Mouse (Mus musculus) neural tube, embryonic 11.5 days (tissue): ENCODE measurements around the gene Tacc2. TPM values are rescaled to one million over a fixed set of nuclear protein-coding genes. Genes with fewer than 3 reads are reported as not detected.
"Not testable (repeated sequence)": the region's sequence is repeated elsewhere in the genome, so short reads cannot be mapped to it uniquely, and the experiment has no call there.

Experiments
- ATAC-seq: fragments of 200-750 bp; cut with Nextera tagmentation; 2 replicates; pipeline ENCODE4 v1.8.0; 2017; ENCODE audit warnings: moderate number of reproducible peaks, mild to moderate bottlenecking, moderate TSS enrichment, moderate library complexity; ENCODE audit not compliant: insufficient read depth, low FRiP score, low TSS enrichment
- DNase-seq: peaks from one replicate; pipeline ENCODE4 v3.0.0-alpha.2; 2015; ENCODE audit warnings: low spot score
- H3K27ac ChIP-seq: fragments of 300-500 bp; sonication (generic); 2 replicates; pipeline ENCODE4 v1.5.1; 2014; ENCODE audit warnings: low read depth, mild to moderate bottlenecking, low read length
- H3K27me3 ChIP-seq: fragments of 300-500 bp; sonication (generic); 2 replicates; pipeline ENCODE4 v1.6.1; 2014; ENCODE audit warnings: mild to moderate bottlenecking, low read length, mixed read lengths; ENCODE audit not compliant: control insufficient read depth, insufficient read depth
- H3K36me3 ChIP-seq: fragments of 300-500 bp; sonication (generic); 2 replicates; pipeline ENCODE4 v1.6.1; 2014; ENCODE audit warnings: mild to moderate bottlenecking, low read length, moderate library complexity, mixed read lengths; ENCODE audit not compliant: control insufficient read depth, insufficient read depth
- H3K4me1 ChIP-seq: fragments of 300-500 bp; sonication (generic); 2 replicates; pipeline ENCODE4 v1.6.1; 2014; ENCODE audit warnings: low read length, mixed read lengths; ENCODE audit not compliant: control insufficient read depth, insufficient read depth
- H3K4me2 ChIP-seq: fragments of 300-500 bp; sonication (generic); 2 replicates; pipeline ENCODE4 v1.6.1; 2014; ENCODE audit warnings: low read depth, mild to moderate bottlenecking, moderate library complexity
- H3K4me3 ChIP-seq: fragments of 300-500 bp; sonication (generic); 2 replicates; pipeline ENCODE4 v1.5.1; 2014; ENCODE audit warnings: low read depth, low read length
- H3K9ac ChIP-seq: fragments of 300-500 bp; sonication (generic); 2 replicates; pipeline ENCODE4 v1.6.1; 2014; ENCODE audit warnings: mild to moderate bottlenecking, low read length
- H3K9me3 ChIP-seq: fragments of 300-500 bp; sonication (generic); 2 replicates; pipeline ENCODE4 v1.6.1; 2016; ENCODE audit warnings: low read length; ENCODE audit not compliant: control insufficient read depth
- WGBS: fragments of 180-500 bp; shearing (Covaris S2); extraction: QIAGEN DNeasy Blood & Tissue Kit; methylation state at CpG from one replicate; pipeline ENCODE4 v1.1.7; 2014; 5-methylcytosine and 5-hydroxymethylcytosine counted together
- polyA plus RNA-seq: library from polyadenylated mRNA; unstranded; fragments of >200 nt; fragmentation: Nextera tagmentation; extraction: Ambion mirVana; gene quantifications from 2 replicates; pipeline ENCODE4 v1.2.1, GENCODE M21; 2014

The Tacc2 gene
- polyA plus RNA-seq, 1 experiment from 2014 or later = 62.6 TPM

- no peak overlapping the region for H3K27ac ChIP-seq
- ATAC-seq (no peak), DNase-seq (no peak)
- H3K9ac ChIP-seq = no peak overlapping the region
- no peak overlapping the region for H3K4me2 ChIP-seq
- 96% methylated on average over 2 of the region's 2 CpGs for WGBS
- no peaks in the 10 kb centered on the region for H3K9me3 ChIP-seq
- H3K4me3 ChIP-seq = no peak overlapping the region
- no peaks in the 10 kb centered on the region for H3K27me3 ChIP-seq
- no peaks in the 10 kb centered on the region for H3K4me1 ChIP-seq
- no peaks in the 10 kb centered on the region for H3K36me3 ChIP-seq
Observed at GRCm38 (mm10) chr7:130578066-130578465, 828 bp downstream of the Tacc2 start.

DNA sequence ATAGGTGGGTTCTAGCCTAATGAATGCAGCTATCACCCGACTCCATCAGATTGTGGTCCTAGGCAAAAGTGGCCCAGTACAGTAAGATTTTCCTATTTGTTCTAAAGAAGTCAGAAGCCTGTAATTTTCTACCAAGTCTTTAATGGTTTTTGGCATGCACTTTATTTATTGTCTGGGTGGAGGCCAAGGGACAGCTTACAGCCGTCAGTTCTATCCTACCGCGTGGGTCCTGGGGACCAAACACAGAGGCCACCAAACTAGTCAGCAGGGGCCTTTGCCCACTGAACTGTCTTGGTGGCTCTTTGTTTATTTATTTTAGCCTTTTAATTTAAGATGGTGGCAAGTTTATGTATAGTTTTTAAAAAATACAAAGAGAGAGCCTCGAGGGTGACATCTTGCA, 1.4 kb downstream of the Tacc2 start:
- Histone ChIP-seq H3K4me3 (no peak overlapping the region), H3K9ac (no peak overlapping the region), H3K27ac (no peak overlapping the region), H3K9me3 (no peaks in the 10 kb centered on the region), H3K4me1 (no peaks in the 10 kb centered on the region), H3K36me3 (no peaks in the 10 kb centered on the region), H3K27me3 (no peaks in the 10 kb centered on the region), H3K4me2 (no peak overlapping the region)
- DNase-seq (no peak), ATAC-seq (no peak)
- 81% methylated on average over 5 of the region's 5 CpGs for WGBS

DNA sequence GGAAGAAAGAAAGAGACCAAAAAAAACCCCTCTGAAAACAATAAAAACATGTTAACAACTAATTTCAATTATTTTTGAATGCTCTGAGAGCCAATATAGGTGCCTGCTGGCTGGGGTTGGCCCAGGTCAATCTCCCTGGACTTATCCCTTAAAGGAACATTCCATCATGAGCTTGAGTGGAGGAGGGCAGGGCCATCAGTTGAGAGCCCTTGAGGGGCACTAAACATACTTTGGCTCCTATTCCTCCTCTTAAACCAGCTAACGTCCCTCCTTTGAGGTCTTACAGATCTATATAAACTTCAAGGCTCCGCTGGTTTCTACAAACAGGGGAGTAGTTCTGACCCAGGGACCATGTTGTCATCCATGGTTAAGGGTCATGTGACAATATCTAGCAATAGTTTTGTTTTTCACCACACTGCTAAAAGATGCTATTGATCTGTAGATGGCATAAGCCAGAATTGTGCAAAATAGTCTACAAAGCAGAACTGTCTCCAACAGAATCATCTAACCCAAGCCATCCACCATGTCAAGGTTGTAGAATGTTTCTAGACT, 9.4 kb downstream of the Tacc2 start:
- DNase-seq (no peak), ATAC-seq (no peak)
- Histone ChIP-seq H3K36me3 (no peaks in the 10 kb centered on the region), H3K9ac (no peak overlapping the region), H3K9me3 (no peaks in the 10 kb centered on the region), H3K4me3 (no peak overlapping the region), H3K4me2 (no peak overlapping the region), H3K4me1 (no peaks in the 10 kb centered on the region), H3K27ac (no peak overlapping the region), H3K27me3 (no peaks in the 10 kb centered on the region)
- WGBS = 82% methylated on average over 2 of the region's 2 CpGs

- H3K27ac ChIP-seq = no peak overlapping the region
- no peak overlapping the region for H3K4me3 ChIP-seq
- H3K27me3 ChIP-seq = no peaks in the 10 kb centered on the region
- WGBS = 65% methylated on average over 13 of the region's 13 CpGs
- no peaks in the 10 kb centered on the region for H3K36me3 ChIP-seq
- no peaks in the 10 kb centered on the region for H3K9me3 ChIP-seq
- no peaks in the 10 kb centered on the region for H3K4me1 ChIP-seq
- no peak for DNase-seq
- H3K9ac ChIP-seq = no peak overlapping the region
- no peak overlapping the region for H3K4me2 ChIP-seq
- no peak for ATAC-seq
Observed at GRCm38 (mm10) chr7:130590081-130590828, 13.0 kb downstream of the Tacc2 start.

DNA sequence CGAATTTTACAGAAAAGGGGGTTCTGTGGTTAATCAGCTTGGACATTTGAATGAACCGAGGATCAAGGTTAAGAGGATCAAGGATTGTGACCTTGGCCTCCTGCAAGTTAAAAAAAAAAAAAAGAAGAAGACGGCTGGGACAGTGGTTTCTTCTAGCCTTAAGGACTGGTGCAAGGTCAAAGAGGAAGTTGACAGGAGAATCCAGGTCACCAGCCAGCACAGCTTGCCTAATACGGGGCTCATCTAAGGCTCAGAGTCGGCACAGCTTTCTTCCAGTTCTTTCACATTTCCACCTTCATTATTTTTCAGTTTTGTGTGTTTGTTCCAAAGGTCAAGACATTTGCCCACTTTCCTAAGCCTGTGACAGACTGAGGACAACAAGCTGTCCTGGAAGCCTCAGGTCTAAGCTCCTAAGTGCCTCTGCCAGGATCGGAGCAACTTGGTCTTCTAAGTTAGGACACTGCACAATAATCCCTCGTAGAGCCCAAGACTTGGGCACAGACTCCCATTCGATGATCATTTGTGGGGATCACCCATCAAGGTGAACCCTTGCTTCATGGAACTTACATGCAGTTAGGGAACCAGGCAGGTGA, 13.7 kb downstream of the Tacc2 start:
- H3K9ac ChIP-seq = no peak overlapping the region
- no peaks in the 10 kb centered on the region for H3K27me3 ChIP-seq
- WGBS = 86% methylated on average over 8 of the region's 8 CpGs
- H3K4me1 ChIP-seq = no peaks in the 10 kb centered on the region
- ATAC-seq = no peak
- no peak overlapping the region for H3K27ac ChIP-seq
- no peak overlapping the region for H3K4me3 ChIP-seq
- H3K36me3 ChIP-seq = no peaks in the 10 kb centered on the region
- DNase-seq = no peak
- H3K4me2 ChIP-seq = no peak overlapping the region
- no peaks in the 10 kb centered on the region for H3K9me3 ChIP-seq

GRCm38 (mm10) chr7:130592975-130593374, 15.7 kb downstream of the Tacc2 start:
- H3K36me3 ChIP-seq, ATAC-seq, H3K4me3 ChIP-seq, H3K4me1 ChIP-seq, H3K27me3 ChIP-seq, H3K9me3 ChIP-seq, H3K27ac ChIP-seq, H3K4me2 ChIP-seq, DNase-seq, H3K9ac ChIP-seq: not testable (repeated sequence)
- WGBS = no CpG with 5 or more reads among the region's 11 CpGs

GRCm38 (mm10) chr7:130593375-130594239, 16.4 kb downstream of the Tacc2 start:
- H3K4me2 ChIP-seq, H3K9me3 ChIP-seq, H3K4me3 ChIP-seq, H3K4me1 ChIP-seq, H3K27me3 ChIP-seq, H3K27ac ChIP-seq, H3K9ac ChIP-seq, H3K36me3 ChIP-seq, DNase-seq: not testable (repeated sequence)
- ATAC-seq = peak; percentile 74
- 57% methylated on average over 7 of the region's 11 CpGs for whole genome bisulfite sequencing

DNA sequence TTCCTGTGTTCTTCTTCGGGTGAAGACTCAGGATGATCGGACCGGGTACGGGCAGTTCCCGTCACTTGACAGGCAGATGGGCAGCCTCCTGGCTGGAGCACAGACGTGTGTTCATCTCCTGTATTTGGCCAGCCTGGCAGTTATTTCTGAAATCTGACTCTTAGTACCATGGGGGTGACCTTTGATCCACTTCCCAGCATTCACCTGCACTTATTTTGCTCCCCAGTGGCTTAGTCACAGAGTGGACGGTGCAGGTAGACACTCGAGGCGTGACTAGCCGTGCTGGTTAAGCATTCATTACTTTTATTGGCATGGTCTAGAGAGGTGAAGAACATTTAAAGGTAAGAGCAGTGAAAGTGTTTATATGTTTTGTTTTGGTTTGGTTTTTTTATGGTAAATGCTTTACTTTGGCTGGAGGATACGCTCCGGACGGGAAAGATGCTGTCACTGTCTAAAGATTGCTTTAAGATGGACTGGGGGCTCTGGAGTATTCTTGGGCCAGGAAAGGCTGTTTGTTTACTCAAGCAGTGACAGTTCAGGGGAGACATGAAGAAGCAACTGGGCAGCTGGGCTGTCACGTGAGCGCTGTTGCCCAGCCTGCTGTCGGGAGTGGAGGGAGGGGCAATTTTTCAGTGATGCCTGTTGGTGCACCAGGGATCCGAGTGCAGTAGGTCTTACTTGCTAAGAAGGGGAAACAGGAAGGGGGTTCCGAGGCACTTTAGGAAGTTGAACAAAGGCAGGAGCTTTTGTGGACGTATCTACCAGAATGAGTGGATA, 19.0 kb downstream of the Tacc2 start:
- not testable (repeated sequence) for H3K4me2 ChIP-seq, H3K36me3 ChIP-seq, H3K27me3 ChIP-seq, ATAC-seq, H3K27ac ChIP-seq, H3K4me3 ChIP-seq, H3K9me3 ChIP-seq, DNase-seq, H3K9ac ChIP-seq, H3K4me1 ChIP-seq
- WGBS = 61% methylated on average over 9 of the region's 19 CpGs
